Mouse (Mus musculus) hindbrain, embryonic 14.5 days (tissue): ENCODE measurements around the gene Sdhc. TPM values are rescaled to one million over a fixed set of nuclear protein-coding genes. Genes with fewer than 3 reads are reported as not detected.
A peak's percentile ranks its signal among the peaks of the same experiment; 100 is the strongest.

ENCODE experiments used
- ATAC-seq: fragments of 200-750 bp; cut with Nextera tagmentation; 2 replicates; pipeline ENCODE4 v1.8.0; 2017; ENCODE audit warnings: moderate number of reproducible peaks, mild to moderate bottlenecking, moderate TSS enrichment, moderate library complexity; ENCODE audit not compliant: low FRiP score
- DNase-seq: peaks from one replicate; pipeline ENCODE4 v3.0.0-alpha.2; 2015; ENCODE audit warnings: low spot score
- H3K27ac ChIP-seq: fragments of 300-500 bp; sonication (generic); 2 replicates; pipeline ENCODE4 v1.5.1; 2014; ENCODE audit warnings: mild to moderate bottlenecking, moderate library complexity
- H3K27me3 ChIP-seq: fragments of 300-500 bp; sonication (generic); 2 replicates; pipeline ENCODE4 v1.6.1; 2014; ENCODE audit warnings: mild to moderate bottlenecking, low read length, mixed read lengths; ENCODE audit not compliant: control insufficient read depth, insufficient read depth
- H3K36me3 ChIP-seq: fragments of 300-500 bp; sonication (generic); replicated peaks from 2 replicates; pipeline ENCODE4 v1.6.1; 2014; ENCODE audit not compliant: control insufficient read depth, insufficient read depth
- H3K4me1 ChIP-seq: fragments of 300-500 bp; sonication (generic); replicated peaks from 2 replicates; pipeline ENCODE4 v1.6.1; 2014; ENCODE audit warnings: antibody characterized with exemption, low read length, mixed read lengths; ENCODE audit not compliant: control insufficient read depth, insufficient read depth
- H3K4me2 ChIP-seq: fragments of 300-500 bp; sonication (generic); replicated peaks from 2 replicates; pipeline ENCODE4 v1.6.1; 2014; ENCODE audit warnings: mild to moderate bottlenecking, moderate library complexity
- H3K4me3 ChIP-seq: fragments of 300-500 bp; sonication (generic); replicated peaks from 2 replicates; pipeline ENCODE4 v1.5.1; 2014; ENCODE audit warnings: mild to moderate bottlenecking, low read length
- H3K9ac ChIP-seq: fragments of 300-500 bp; sonication (generic); 2 replicates; pipeline ENCODE4 v1.6.1; 2014
- H3K9me3 ChIP-seq: fragments of 300-500 bp; sonication (generic); 2 replicates; pipeline ENCODE4 v1.6.1; 2016; ENCODE audit warnings: low read length; ENCODE audit not compliant: control insufficient read depth
- WGBS: fragments of 180-500 bp; shearing (Covaris S2); extraction: QIAGEN DNeasy Blood & Tissue Kit; methylation state at CpG from one replicate; pipeline ENCODE4 v1.1.7; 2014; 5-methylcytosine and 5-hydroxymethylcytosine counted together
- polyA plus RNA-seq: library from polyadenylated mRNA; unstranded; fragments of >200 nt; fragmentation: Nextera tagmentation; extraction: Ambion mirVana; gene quantifications from 2 replicates; pipeline ENCODE4 v1.2.1, GENCODE M21; 2014

The Sdhc gene
- 311 and 314 TPM in 2 replicates for polyA plus RNA-seq

DNA sequence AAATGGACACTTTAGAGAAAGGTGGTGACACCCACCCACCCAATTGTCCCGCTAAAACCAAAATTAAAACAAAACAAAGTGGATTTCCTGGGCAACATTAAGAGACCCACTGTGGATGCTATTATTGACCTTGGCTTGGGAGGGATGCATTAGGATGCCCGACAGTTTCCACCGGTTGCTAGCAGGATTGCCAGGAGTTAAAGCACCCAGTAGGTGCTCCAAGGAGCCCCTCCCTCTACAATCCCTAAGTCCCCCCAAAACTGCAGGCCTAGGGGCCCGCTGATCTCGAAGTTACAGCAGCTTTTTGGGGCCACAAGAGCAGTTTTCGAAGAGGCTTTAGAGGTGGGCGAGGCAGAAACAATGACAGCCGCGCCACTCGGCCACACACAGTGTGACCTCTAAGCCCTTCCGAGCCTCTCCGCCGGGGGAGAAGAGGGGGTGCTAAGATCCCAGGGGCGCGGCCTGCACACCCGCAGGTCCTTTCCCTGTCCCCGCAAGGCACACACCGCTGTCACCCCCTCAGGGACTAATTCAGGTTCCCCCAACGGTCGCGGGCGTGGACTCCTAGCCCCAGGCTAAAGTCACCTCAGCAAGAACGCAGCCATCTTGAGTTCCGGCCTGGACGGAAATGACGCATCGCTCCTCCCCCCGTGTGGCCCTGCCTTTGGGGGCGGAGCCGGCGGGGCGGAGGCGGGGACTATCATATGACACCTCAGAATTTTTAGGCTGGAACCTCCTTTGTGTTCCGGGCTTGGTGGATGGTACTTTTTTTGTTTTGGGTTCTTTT, at the start of gene Sdhc, which contains the start of gene Mpz:
Sdhc (minus strand) TSS at position 630 of the 787 bp plus-strand sequence.
Mpz (plus strand) TSS at position 738 of the 787 bp plus-strand sequence.
- Histone ChIP-seq H3K9me3 (no peaks in the 10 kb centered on the region), H3K9ac (peak within 1 kb of the TSS; percentile 91), H3K4me2 (peak within 1 kb of the TSS; percentile 94), H3K4me1 (peaks cover 17% of the 10 kb centered on the region), H3K27me3 (no peaks in the 10 kb centered on the region), H3K27ac (peak within 1 kb of the TSS; percentile 79), H3K36me3 (peaks cover 5% of the 10 kb centered on the region; the same call in 1 of the 2 replicates), H3K4me3 (peak within 1 kb of the TSS; percentile 71)
- peak; percentile 97 for ATAC-seq
- under 1% methylated on average over 34 of the region's 34 CpGs for WGBS
- DNase-seq = peak; percentile 95

GRCm38 (mm10) chr1:171199532-171199931, 49.1 kb upstream of the Sdhc start:
- no peak for DNase-seq
- Histone ChIP-seq H3K4me3 (no peak overlapping the region), H3K27me3 (peaks cover 22% of the 10 kb centered on the region), H3K36me3 (no peaks in the 10 kb centered on the region), H3K27ac (no peak overlapping the region), H3K9ac (no peak overlapping the region), H3K9me3 (no peaks in the 10 kb centered on the region), H3K4me1 (peaks cover 11% of the 10 kb centered on the region), H3K4me2 (no peak overlapping the region)
- WGBS = 68% methylated on average over 1 of the region's 1 CpGs
- no peak for ATAC-seq

- WGBS = under 1% methylated on average over 33 of the region's 33 CpGs
- peak within 1 kb of the TSS; percentile 66 for H3K9ac ChIP-seq
- H3K4me1 ChIP-seq = peaks cover 23% of the 10 kb centered on the region
- H3K4me2 ChIP-seq = peak within 1 kb of the TSS; percentile 98
- no peak within 1 kb of the TSS for H3K27ac ChIP-seq
- H3K27me3 ChIP-seq = peaks cover 36% of the 10 kb centered on the region
- DNase-seq (peak; percentile 61), ATAC-seq (peak; percentile 80)
- peak within 1 kb of the TSS; percentile 61 for H3K4me3 ChIP-seq
- no peaks in the 10 kb centered on the region for H3K9me3 ChIP-seq
- H3K36me3 ChIP-seq = no peaks in the 10 kb centered on the region
Measured at GRCm38 (mm10) chr1:171195887-171196397, 45.5 kb upstream of the Sdhc start, which contains the start of gene Pcp4l1. Gene Pcp4l1 (minus strand): TSS chr1:171196268.

DNA sequence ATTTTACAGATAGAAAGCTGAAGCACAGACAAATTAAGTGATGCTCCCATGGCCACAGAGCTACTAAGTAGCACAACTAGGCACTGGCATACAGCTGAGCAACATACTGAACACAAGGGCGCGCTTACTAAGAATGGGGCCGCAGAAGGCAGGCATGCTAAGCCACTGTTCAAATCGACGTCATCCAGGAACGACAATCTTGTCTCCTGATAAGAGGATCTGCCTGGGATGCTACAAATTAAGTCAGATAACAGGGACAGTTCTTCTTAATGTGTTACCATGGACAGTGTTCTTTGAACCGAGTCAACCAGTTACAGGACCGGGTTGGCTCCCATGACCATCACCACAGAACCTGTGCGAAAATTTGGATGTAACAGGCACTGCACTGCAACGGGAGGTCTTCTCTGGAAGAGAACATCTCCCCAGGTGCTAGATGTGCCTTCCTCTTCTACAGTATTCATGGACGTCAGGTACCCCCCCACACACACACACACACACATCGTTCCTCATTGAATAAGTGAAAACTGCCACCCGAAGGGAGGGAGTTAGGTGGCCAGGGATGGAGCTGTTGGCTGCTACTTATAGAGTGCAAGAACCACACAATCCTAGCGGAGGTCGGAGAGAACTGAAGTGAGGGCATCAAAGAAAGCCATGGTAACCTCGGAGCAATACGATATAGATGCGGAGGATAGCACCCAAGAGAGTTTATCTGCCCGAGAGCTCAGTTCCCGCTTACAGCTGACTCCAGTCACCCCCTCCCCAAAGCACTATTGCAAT, 44.8 kb upstream of the Sdhc start:
- no peak overlapping the region for H3K27ac ChIP-seq
- no peak for DNase-seq
- no peaks in the 10 kb centered on the region for H3K9me3 ChIP-seq

GRCm38 (mm10) chr1:171193911-171194830, 43.8 kb upstream of the Sdhc start:
- no peak for ATAC-seq
- peak overlapping the region; percentile 98 for H3K4me2 ChIP-seq
- peak overlapping the region; percentile 16 for H3K4me3 ChIP-seq
- no peaks in the 10 kb centered on the region for H3K9me3 ChIP-seq
- H3K36me3 ChIP-seq = no peaks in the 10 kb centered on the region
- peaks cover 36% of the 10 kb centered on the region for H3K27me3 ChIP-seq
- WGBS = 29% methylated on average over 11 of the region's 11 CpGs
- H3K4me1 ChIP-seq = peaks cover 30% of the 10 kb centered on the region
- no peak for DNase-seq
- H3K9ac ChIP-seq = 0 out of 2 replicates have a peak overlapping the region, but pooled peaks have one; percentile 18
- 0 out of 2 replicates have a peak overlapping the region, but pooled peaks have one; percentile 55 for H3K27ac ChIP-seq

More for the DNA sequence above, 44.8 kb upstream of the Sdhc start:
- Histone ChIP-seq H3K27me3 (peaks cover 36% of the 10 kb centered on the region), H3K4me2 (peak overlapping the region; percentile 98), H3K4me1 (peaks cover 23% of the 10 kb centered on the region), H3K9ac (peak overlapping the region; percentile 66), H3K4me3 (peak overlapping the region; percentile 61), H3K36me3 (no peaks in the 10 kb centered on the region)
- 6% methylated on average over 20 of the region's 20 CpGs for WGBS
- ATAC-seq = peak; percentile 10; the same call in 1 of the 2 replicates

GRCm38 (mm10) chr1:171193093-171193840, 42.9 kb upstream of the Sdhc start:
- 4% methylated on average over 18 of the region's 18 CpGs for WGBS
- DNase-seq (no peak), ATAC-seq (peak; percentile 46; the same call in 1 of the 2 replicates)
- Histone ChIP-seq H3K36me3 (no peaks in the 10 kb centered on the region), H3K9me3 (no peaks in the 10 kb centered on the region), H3K27me3 (peaks cover 36% of the 10 kb centered on the region), H3K27ac (0 out of 2 replicates have a peak overlapping the region, but pooled peaks have one; percentile 55), H3K4me1 (peaks cover 39% of the 10 kb centered on the region), H3K4me3 (peak overlapping the region; percentile 16), H3K4me2 (peak overlapping the region; percentile 98), H3K9ac (peak overlapping the region; percentile 18)

- Histone ChIP-seq H3K4me3 (no peak overlapping the region), H3K4me2 (peak overlapping the region; percentile 98), H3K9me3 (no peaks in the 10 kb centered on the region), H3K36me3 (no peaks in the 10 kb centered on the region), H3K9ac (no peak overlapping the region), H3K4me1 (peaks cover 42% of the 10 kb centered on the region), H3K27ac (peak overlapping the region; percentile 28; the same call in 1 of the 2 replicates), H3K27me3 (peaks cover 33% of the 10 kb centered on the region)
- ATAC-seq = no peak
- DNase-seq = no peak
- WGBS = 47% methylated on average over 10 of the region's 10 CpGs
Measured at GRCm38 (mm10) chr1:171192283-171192682, 41.9 kb upstream of the Sdhc start.

- 95% methylated on average over 9 of the region's 9 CpGs for WGBS
- no peak overlapping the region for H3K4me3 ChIP-seq
- no peaks in the 10 kb centered on the region for H3K36me3 ChIP-seq
- ATAC-seq (no peak), DNase-seq (no peak)
- H3K9ac ChIP-seq = no peak overlapping the region
- no peak overlapping the region for H3K4me2 ChIP-seq
- H3K4me1 ChIP-seq = peaks cover 36% of the 10 kb centered on the region
- no peaks in the 10 kb centered on the region for H3K9me3 ChIP-seq
- peaks cover 19% of the 10 kb centered on the region for H3K27me3 ChIP-seq
- H3K27ac ChIP-seq = no peak overlapping the region
Measured at GRCm38 (mm10) chr1:171190832-171191231, 40.4 kb upstream of the Sdhc start.
